Mouse (Mus musculus) hindbrain, embryonic 16.5 days (tissue): Measurements from ENCODE around the gene Defb45. TPM values are rescaled to one million over a fixed set of nuclear protein-coding genes. Genes with fewer than 3 reads are reported as not detected.

Experiments used
- ATAC-seq: fragments of 200-750 bp; cut with Nextera tagmentation; 2 replicates; pipeline ENCODE4 v1.8.0; 2017; ENCODE audit warnings: moderate TSS enrichment, moderate library complexity
- H3K27ac ChIP-seq: fragments of 300-500 bp; sonication (generic); 2 replicates; pipeline ENCODE4 v1.5.1; 2014; ENCODE audit warnings: low read depth, mild to moderate bottlenecking, control low read depth, low read length, moderate library complexity
- H3K27me3 ChIP-seq: fragments of 300-500 bp; sonication (generic); replicated peaks from 2 replicates; pipeline ENCODE4 v1.6.1; 2014; ENCODE audit warnings: low read length; ENCODE audit not compliant: control insufficient read depth, insufficient read depth
- H3K36me3 ChIP-seq: fragments of 300-500 bp; sonication (generic); 2 replicates; pipeline ENCODE4 v1.6.1; 2014; ENCODE audit warnings: mild to moderate bottlenecking, low read length, moderate library complexity, mixed read lengths; ENCODE audit not compliant: control insufficient read depth, insufficient read depth
- H3K4me1 ChIP-seq: fragments of 300-500 bp; sonication (generic); 2 replicates; pipeline ENCODE4 v1.6.1; 2014; ENCODE audit warnings: low read depth, low read length; ENCODE audit not compliant: control insufficient read depth, insufficient read depth
- H3K4me2 ChIP-seq: fragments of 300-500 bp; sonication (generic); 2 replicates; pipeline ENCODE4 v1.6.1; 2014; ENCODE audit warnings: mild to moderate bottlenecking, low read length, control low read depth, moderate library complexity
- H3K4me3 ChIP-seq: fragments of 300-500 bp; sonication (generic); 2 replicates; pipeline ENCODE4 v1.5.1; 2014; ENCODE audit warnings: mild to moderate bottlenecking, low read length, control low read depth, moderate library complexity
- H3K9ac ChIP-seq: fragments of 300-500 bp; sonication (generic); 2 replicates; pipeline ENCODE4 v1.6.1; 2014; ENCODE audit warnings: low read depth, mild to moderate bottlenecking, control low read depth, low read length, moderate library complexity
- H3K9me3 ChIP-seq: fragments of 300-500 bp; sonication (generic); 2 replicates; pipeline ENCODE4 v1.6.1; 2014; ENCODE audit warnings: mild to moderate bottlenecking, low read length, moderate library complexity; ENCODE audit not compliant: control insufficient read depth
- WGBS: fragments of 180-500 bp; shearing (Covaris S2); extraction: QIAGEN DNeasy Blood & Tissue Kit; methylation state at CpG from one replicate; pipeline ENCODE4 v1.1.7; 2014; 5-methylcytosine and 5-hydroxymethylcytosine counted together
- polyA plus RNA-seq: library from polyadenylated mRNA; unstranded; fragments of >200 nt; fragmentation: Nextera tagmentation; extraction: Ambion mirVana; gene quantifications from 2 replicates; pipeline ENCODE4 v1.2.1, GENCODE M21; 2015

Gene Defb45
- polyA plus RNA-seq, 1 experiment from 2014 or later = not detected

- H3K4me2 ChIP-seq = peak overlapping the region; percentile 48
- no peaks in the 10 kb centered on the region for H3K27me3 ChIP-seq
- peak overlapping the region; percentile 49; the same call in 1 of the 2 replicates for H3K9ac ChIP-seq
- ATAC-seq = no peak
- WGBS = 12% methylated on average over 16 of the region's 16 CpGs
- H3K36me3 ChIP-seq = no peaks in the 10 kb centered on the region
- H3K9me3 ChIP-seq = no peaks in the 10 kb centered on the region
- H3K4me3 ChIP-seq = no peak overlapping the region
- no peak overlapping the region for H3K27ac ChIP-seq
- peaks cover 5% of the 10 kb centered on the region; the same call in 1 of the 2 replicates for H3K4me1 ChIP-seq
These were observed 45.3 kb downstream of the Defb45 start for GRCm38 (mm10) chr2:152553774-152554423.

GRCm38 (mm10) chr2:152548124-152548523 is 51.1 kb downstream of the Defb45 start:
- no peaks in the 10 kb centered on the region for H3K27me3 ChIP-seq
- no peaks in the 10 kb centered on the region for H3K4me1 ChIP-seq
- H3K9ac ChIP-seq = no peak overlapping the region
- 77% methylated on average over 5 of the region's 5 CpGs for WGBS
- no peak overlapping the region for H3K4me3 ChIP-seq
- H3K9me3 ChIP-seq = no peaks in the 10 kb centered on the region
- no peaks in the 10 kb centered on the region for H3K36me3 ChIP-seq
- H3K4me2 ChIP-seq = no peak overlapping the region
- ATAC-seq = no peak
- H3K27ac ChIP-seq = no peak overlapping the region

- no peak overlapping the region for H3K4me3 ChIP-seq
- H3K4me1 ChIP-seq = no peaks in the 10 kb centered on the region
- H3K27me3 ChIP-seq = no peaks in the 10 kb centered on the region
- H3K27ac ChIP-seq = no peak overlapping the region
- H3K36me3 ChIP-seq = no peaks in the 10 kb centered on the region
- 0 out of 2 replicates have a peak, but pooled peaks have one; percentile 50 for ATAC-seq
- no peak overlapping the region for H3K4me2 ChIP-seq
- H3K9ac ChIP-seq = no peak overlapping the region
- no peaks in the 10 kb centered on the region for H3K9me3 ChIP-seq
- 16% methylated on average over 4 of the region's 4 CpGs for WGBS
These were observed 54.5 kb downstream of the Defb45 start for GRCm38 (mm10) chr2:152544691-152545090.

- Histone ChIP-seq H3K4me2 (no peak overlapping the region), H3K36me3 (no peaks in the 10 kb centered on the region), H3K4me3 (no peak overlapping the region), H3K9ac (no peak overlapping the region), H3K4me1 (no peaks in the 10 kb centered on the region), H3K27ac (no peak overlapping the region), H3K9me3 (no peaks in the 10 kb centered on the region), H3K27me3 (no peaks in the 10 kb centered on the region)
- 85% methylated on average over 4 of the region's 4 CpGs for WGBS
- no peak for ATAC-seq
These were observed 55.7 kb downstream of the Defb45 start for GRCm38 (mm10) chr2:152543478-152543877.

Other genes with a start within 250 kb of the Defb45 start
- gene Nrsn2, start 222.8 kb downstream of the Defb45 start, polyA plus RNA-seq = 72.0 and 74.0 TPM in 2 replicates
- 10.5 and 11.8 TPM in 2 replicates for gene Sox12, start 201.3 kb downstream of the Defb45 start, polyA plus RNA-seq
- 12.5 and 13.8 TPM in 2 replicates for gene Zcchc3, start 184.4 kb downstream of the Defb45 start, polyA plus RNA-seq
- gene 6820408C15Rik, start 183.8 kb downstream of the Defb45 start, polyA plus RNA-seq = 3.1 and 4.1 TPM in 2 replicates
- not detected in 2 replicates for gene Defb23, start 134.8 kb downstream of the Defb45 start, polyA plus RNA-seq
- gene Defb20, start 122.3 kb downstream of the Defb45 start, polyA plus RNA-seq = not detected in 2 replicates
- gene Defb22, start 109.3 kb downstream of the Defb45 start, polyA plus RNA-seq = not detected in 2 replicates
- not detected in 2 replicates for gene Defb26, start 87.7 kb downstream of the Defb45 start, polyA plus RNA-seq
- not detected in 2 replicates for gene Defb28, start 81.1 kb downstream of the Defb45 start, polyA plus RNA-seq
- gene Defb29, start 59.3 kb downstream of the Defb45 start, polyA plus RNA-seq = not detected in 2 replicates
- gene Gm17416, start 30.1 kb downstream of the Defb45 start, polyA plus RNA-seq = not detected in 2 replicates
- gene Defb21, start 26.7 kb downstream of the Defb45 start, polyA plus RNA-seq = not detected in 2 replicates
- gene Defb19, start 19.1 kb downstream of the Defb45 start, polyA plus RNA-seq = not detected in 2 replicates
- not detected in 2 replicates for gene Defb36, start 4.9 kb upstream of the Defb45 start, polyA plus RNA-seq
- gene Defb25, start 23.7 kb upstream of the Defb45 start, polyA plus RNA-seq = not detected in 2 replicates
- gene Rem1, start 27.6 kb upstream of the Defb45 start, polyA plus RNA-seq = 0.80 and 0.82 TPM in 2 replicates
- gene H13, start 70.1 kb upstream of the Defb45 start, polyA plus RNA-seq = 172 and 178 TPM in 2 replicates
- gene Mcts2, start 87.6 kb upstream of the Defb45 start, polyA plus RNA-seq = 32.2 and 36.7 TPM in 2 replicates
- gene Id1, start 136.9 kb upstream of the Defb45 start, polyA plus RNA-seq = 56.8 and 68.4 TPM in 2 replicates
- 6.7 and 7.0 TPM in 2 replicates for gene Cox4i2, start 154.8 kb upstream of the Defb45 start, polyA plus RNA-seq
- gene Bcl2l1, start 232.3 kb upstream of the Defb45 start, polyA plus RNA-seq = 138 and 159 TPM in 2 replicates
- gene Tpx2, start 248.6 kb upstream of the Defb45 start, polyA plus RNA-seq = 14.8 and 19.8 TPM in 2 replicates